Mouse (Mus musculus) CD4-positive, CD25-positive, alpha-beta regulatory T cell, adult 2 months (primary cell): ENCODE measurements around the gene Rtl8a.
"Not testable (repeated sequence)": the region's sequence is repeated elsewhere in the genome, so short reads cannot be mapped to it uniquely, and the experiment has no call there.

Experiments
- DNase-seq: peaks from one replicate; pipeline ENCODE4 v3.0.0-alpha.2; 2012; ENCODE audit warnings: low read depth, low spot score

Rtl8a gene

DNA sequence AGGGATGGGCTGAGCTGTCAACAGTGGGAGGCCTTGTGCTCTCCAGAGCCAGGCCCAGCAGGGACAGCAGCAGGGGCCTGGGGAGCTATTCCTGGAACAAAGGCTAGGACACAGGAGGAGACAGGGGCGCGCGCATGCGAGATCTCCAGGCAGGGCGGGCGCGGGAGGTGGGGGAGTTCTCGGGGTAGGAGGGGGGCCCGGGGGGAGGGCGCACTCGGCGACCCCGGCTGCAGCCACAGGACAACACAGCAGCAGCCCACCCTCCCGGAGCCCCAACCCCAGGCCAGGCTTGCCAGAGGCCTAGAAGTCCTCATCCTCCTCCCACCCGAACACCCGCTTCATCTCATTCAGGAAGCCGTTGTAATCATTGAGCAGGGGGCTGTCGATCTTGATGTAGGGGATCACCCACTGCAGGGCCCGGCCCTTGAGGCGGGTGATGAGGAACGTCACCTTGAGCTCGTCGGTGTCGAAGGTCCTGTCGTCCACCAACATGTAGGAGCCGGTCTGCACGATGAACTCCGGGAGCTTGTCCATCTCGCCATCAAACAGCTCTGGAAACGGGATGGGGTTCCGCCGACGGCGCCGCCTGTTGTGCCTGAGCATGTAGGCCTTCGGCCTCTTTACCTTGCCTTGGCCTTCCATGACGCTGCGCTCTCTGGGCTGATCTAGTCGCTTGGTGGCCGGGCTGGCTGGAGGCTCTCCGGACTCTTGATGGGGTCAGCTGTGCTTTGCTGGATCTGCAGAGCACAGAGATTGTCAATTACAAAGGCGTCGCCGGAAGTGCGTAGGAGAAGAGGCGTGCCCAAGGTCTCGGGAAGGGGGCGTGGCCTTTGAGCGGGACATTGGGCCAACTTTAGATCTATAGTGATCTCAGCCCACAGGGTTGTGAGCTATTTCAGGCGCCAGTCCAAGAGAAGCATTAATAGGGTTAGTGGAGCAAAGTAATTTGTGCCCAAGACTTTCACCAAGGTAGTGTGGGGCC, at the start of gene Rtl8a:
Gene Rtl8a (minus strand): TSS at position 703 of the 982 bp plus-strand sequence.
- DNase-seq, result peak; percentile 87

DNA sequence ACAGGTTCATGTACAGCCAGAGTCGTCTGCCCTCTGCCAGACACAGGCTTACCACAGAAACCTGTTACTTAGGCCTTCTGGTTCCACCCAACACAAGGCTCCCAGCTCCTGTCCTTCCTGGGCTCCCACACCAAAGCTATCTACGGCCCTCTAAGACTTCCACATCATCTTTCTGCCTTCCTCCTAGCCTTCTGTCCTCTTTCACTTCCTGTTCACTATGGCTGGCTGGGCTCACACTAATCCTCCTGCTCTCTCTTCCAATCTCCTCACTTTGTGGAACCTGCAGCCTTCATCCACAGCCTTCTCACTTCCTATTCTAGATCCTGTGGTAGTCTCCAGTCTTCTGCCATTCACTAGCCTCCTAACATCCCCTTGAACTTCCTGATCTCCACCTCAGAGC, 49.7 kb upstream of the Rtl8a start:
- DNase-seq, result no peak

- DNase-seq, result no peak
These were observed 48.6 kb upstream of the Rtl8a start for GRCm38 (mm10) chrX:53692065-53692464.

DNA sequence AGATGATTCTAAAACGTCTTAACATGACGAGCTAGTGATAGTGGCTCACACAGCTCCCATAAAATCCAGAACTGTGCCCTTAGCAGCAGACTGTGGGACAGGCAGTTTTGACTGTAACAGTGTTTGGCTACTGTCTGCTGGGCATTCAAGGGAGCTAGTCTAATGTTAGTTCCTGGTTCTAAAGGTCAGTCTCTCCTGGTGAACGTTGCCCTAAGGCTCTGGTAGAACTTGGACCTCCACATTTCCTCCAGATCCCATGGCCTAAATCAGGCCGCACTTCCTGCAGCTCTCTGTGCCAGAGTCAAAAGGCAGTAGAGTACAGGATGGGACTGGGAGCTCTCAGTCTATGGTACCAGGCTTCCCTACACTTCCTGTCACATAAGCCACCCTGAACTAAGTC, 41.2 kb upstream of the Rtl8a start:
- not testable (repeated sequence) for DNase-seq

DNA sequence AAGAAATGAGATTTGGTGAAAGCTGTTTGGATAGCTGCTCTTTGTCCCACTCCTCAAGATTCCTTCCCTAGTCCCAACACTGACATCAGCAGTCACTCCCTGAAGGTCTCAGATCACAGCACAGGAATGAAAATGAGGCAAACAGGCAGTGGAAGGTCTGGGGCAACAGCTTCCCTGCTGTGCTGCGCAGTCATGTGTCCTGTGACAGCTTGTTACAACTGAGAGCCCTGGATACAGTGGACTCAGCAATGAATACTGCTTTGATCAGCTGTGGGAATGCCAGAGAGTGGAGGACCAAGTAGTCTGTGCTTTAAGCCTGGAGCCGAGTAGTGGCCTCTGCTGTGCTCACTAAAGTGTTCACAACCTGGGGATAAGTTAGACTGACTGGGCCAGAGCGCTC, 39.2 kb upstream of the Rtl8a start:
- not testable (repeated sequence) for DNase-seq

DNA sequence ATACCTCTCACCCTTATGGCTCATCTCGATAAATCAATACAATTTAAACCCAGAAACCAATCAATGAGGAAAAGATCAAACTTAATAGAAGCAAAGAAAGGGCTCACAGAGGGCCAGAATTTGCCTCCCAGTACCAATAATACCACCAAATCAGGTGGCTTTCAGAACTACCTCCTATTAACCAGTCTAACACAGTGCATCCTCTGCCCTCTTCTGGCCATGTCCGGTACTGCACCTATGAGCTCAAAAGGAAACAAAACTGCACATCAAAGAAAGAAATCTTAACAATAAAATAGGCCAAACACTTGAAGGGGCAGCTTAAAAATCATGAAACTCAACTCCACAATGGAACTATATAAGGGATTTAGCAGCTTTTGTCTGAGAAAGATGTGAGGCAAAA, 33.5 kb upstream of the Rtl8a start:
- peak; percentile 4 for DNase-seq

- peak; percentile 1 for DNase-seq
These were observed 27.2 kb upstream of the Rtl8a start for GRCm38 (mm10) chrX:53670696-53671095.

DNA sequence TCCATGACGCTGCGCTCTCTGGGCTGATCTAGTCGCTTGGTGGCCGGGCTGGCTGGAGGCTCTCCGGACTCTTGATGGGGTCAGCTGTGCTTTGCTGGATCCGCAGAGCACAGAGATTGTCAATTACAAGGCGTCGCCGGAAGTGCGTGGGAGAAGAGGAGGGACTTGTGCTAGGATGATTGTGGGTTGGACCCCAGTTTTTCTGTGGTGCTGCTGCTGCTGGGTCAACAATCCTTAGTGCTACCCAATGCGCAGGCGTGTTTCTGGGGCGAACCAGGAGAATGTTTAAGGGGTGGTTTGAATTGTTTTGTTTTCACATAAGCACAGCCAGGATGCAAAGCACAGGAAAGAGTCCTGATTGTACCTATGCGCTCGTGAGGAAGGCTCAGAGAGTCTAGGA, 26.8 kb upstream of the Rtl8a start, which contains the start of gene Rtl8b:
Gene Rtl8b (minus strand): TSS at position 115 of the 400 bp plus-strand sequence.
- DNase-seq, result peak; percentile 89

DNA sequence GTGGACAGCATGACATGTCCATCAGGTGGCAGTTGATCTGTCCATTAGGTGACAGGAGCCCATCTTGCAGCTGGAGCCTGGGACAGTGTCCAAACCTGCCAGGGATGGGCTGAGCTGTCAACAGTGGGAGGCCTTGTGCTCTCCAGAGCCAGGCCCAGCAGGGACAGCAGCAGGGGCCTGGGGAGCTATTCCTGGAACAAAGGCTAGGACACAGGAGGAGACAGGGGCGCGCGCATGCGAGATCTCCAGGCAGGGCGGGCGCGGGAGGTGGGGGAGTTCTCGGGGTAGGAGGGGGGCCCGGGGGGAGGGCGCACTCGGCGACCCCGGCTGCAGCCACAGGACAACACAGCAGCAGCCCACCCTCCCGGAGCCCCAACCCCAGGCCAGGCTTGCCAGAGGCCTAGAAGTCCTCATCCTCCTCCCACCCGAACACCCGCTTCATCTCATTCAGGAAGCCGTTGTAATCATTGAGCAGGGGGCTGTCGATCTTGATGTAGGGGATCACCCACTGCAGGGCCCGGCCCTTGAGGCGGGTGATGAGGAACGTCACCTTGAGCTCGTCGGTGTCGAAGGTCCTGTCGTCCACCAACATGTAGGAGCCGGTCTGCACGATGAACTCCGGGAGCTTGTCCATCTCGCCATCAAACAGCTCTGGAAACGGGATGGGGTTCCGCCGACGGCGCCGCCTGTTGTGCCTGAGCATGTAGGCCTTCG, 26.2 kb upstream of the Rtl8a start:
- DNase-seq, result not testable (repeated sequence)

GRCm38 (mm10) chrX:53652917-53653316, 9.4 kb upstream of the Rtl8a start:
- peak; percentile 1 for DNase-seq

DNA sequence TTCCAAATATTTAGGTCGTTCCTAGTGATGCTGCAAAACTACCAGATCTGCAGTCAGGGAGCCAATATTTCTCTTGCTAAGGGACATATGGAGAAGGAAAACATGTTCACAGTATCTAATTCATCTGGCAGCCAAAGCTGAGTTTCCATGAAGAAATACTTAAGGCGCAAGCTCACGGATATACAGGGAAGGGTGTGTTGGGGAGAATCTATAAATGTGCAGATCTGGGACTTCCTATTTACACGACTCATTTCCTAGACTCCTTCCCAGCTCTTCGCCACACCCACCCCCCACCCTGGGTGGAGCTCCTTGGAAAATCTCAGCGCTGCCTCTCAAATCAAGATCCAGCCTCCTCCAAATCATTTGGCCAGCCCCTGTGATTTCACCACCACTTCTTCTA, 2.4 kb upstream of the Rtl8a start:
- no peak for DNase-seq

GRCm38 (mm10) chrX:53642604-53642979, 890 bp downstream of the Rtl8a start:
- DNase-seq, result not testable (repeated sequence)

- DNase-seq, result not testable (repeated sequence)
These were observed 5.4 kb downstream of the Rtl8a start for GRCm38 (mm10) chrX:53638107-53638506.

GRCm38 (mm10) chrX:53611395-53611794, 32.1 kb downstream of the Rtl8a start:
- DNase-seq, result not testable (repeated sequence)

DNA sequence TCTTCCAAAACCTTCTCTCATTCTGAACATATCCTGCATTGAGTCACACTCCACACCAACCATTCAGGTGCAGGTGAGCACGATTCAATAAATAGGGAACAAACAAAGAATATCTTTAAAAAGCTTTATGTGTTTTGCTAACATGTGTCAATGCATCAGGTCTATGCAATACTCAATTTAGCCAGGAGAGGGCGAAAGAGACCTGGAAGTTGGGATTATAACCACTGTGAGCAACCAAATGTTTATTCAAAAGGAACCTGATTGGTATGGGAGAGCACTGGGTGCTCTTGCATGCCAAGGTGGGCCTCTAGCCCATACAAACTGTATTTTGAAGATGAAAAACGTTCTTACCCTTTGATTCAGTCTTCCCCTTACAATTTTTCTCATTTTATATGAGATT, 32.9 kb downstream of the Rtl8a start:
- peak; percentile 79 for DNase-seq

GRCm38 (mm10) chrX:53608879-53609278, 34.6 kb downstream of the Rtl8a start, which contains the start of gene Gm14597:
Gene Gm14597 (minus strand): TSS chrX:53608979.
- not testable (repeated sequence) for DNase-seq

- peak; percentile 2 for DNase-seq
These were observed 35.2 kb downstream of the Rtl8a start for GRCm38 (mm10) chrX:53608122-53608813.

DNA sequence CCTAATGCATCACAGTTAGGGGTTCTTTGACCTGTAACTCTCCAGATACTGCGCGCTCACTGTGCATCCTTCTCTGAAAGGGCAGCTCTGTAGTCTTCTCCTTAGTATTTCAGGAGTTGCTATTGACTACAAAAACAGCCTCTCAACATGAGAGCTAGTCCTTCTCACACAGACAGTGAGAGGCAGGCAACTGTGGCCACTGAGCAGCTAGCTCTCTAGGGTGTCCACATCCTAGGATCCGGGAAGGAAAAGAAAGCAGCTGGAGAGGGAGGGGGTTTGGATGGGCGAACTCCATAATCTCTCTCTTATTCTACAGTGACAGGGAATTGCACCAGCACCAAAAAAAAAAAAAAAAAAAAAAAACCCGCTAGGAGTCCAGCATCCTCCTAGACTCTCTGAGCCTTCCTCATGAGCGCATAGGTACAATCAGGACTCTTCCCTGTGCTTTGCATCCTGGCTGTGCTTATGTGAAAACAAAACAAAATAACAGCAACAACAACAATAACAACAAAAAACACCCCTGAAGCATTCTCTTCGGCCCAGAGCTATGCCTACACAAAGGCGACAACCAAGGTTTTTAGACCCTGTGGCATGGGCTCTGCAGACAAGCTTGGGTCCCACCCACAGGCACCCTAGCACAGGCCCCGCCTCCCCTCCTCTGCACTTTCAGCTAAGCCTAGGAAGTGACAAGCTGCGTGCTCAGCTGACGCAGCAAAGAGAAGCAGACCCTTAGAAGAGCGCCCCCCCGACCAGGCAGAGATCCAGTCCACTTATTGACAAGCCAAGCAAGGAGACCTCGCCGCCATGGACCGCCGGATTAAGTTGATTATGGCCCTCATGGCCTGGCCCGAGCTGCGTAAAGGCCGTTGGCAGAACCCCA, 36.0 kb downstream of the Rtl8a start, which contains the start of gene Rtl8c:
Gene Rtl8c (plus strand): TSS at position 791 of the 880 bp plus-strand sequence.
- peak; percentile 76 for DNase-seq

GRCm38 (mm10) chrX:53606176-53606575, 37.3 kb downstream of the Rtl8a start:
- DNase-seq, result not testable (repeated sequence)

- peak; percentile 0 for DNase-seq
These were observed 43.5 kb downstream of the Rtl8a start for GRCm38 (mm10) chrX:53599993-53600392.
